Mouse (Mus musculus): ENCODE measurements around the gene Gm20388. TPM values are rescaled to one million over a fixed set of nuclear protein-coding genes. Genes with fewer than 3 reads are reported as not detected.
A peak's percentile ranks its signal among the peaks of the same experiment; 100 is the strongest.

Gm20388 gene
- polyA plus RNA-seq, 1 experiment, result 23.9 TPM

DNA sequence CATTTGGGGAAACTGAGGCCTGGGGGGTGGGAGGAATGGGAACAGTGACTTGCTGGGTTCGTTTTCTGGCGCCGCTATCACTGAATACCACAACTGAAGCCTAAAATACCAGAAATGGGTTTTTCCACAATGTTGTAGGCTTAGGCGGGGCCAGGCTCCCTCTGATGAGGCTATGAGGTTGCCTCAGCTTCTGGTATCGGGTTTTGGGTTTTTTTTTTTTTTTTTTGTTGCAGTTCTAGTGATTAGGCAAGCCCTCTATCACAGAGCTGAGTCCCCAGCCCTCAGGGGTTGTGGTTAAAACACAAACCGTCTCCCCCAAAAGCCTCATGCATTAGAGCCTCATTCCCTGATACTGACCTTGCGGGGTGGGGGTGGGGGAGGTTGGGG lies 467.2 kb downstream of the Gm20388 start:
- no peak overlapping the region for H3K27ac ChIP-seq (ENCODE audit: insufficient read depth, low read length)
- TF ChIP-seq CTCF (IDR thresholded peaks at IDR 0.05; ENCODE audit: extremely low read depth, insufficient read depth, low read length), result no peak
- no peak for TF ChIP-seq POLR2A (IDR thresholded peaks at IDR 0.05; ENCODE audit: extremely low read depth, insufficient read depth, low read length)
- H3K4me1 ChIP-seq (ENCODE audit: control insufficient read depth, insufficient read depth, low read length), result peaks cover 5% of the 10 kb centered on the region
- no peak overlapping the region for H3K4me3 ChIP-seq (ENCODE audit: insufficient read depth, low read length)

- TF ChIP-seq POLR2A (IDR thresholded peaks at IDR 0.05; ENCODE audit: extremely low read depth, insufficient read depth, low read length), result no peak
- TF ChIP-seq CTCF (IDR thresholded peaks at IDR 0.05; ENCODE audit: extremely low read depth, insufficient read depth, low read length), result no peak
- Histone ChIP-seq H3K4me1 (ENCODE audit: control insufficient read depth, insufficient read depth, low read length) (peaks cover 5% of the 10 kb centered on the region), H3K27ac (ENCODE audit: insufficient read depth, low read length) (no peak overlapping the region), H3K4me3 (ENCODE audit: insufficient read depth, low read length) (no peak overlapping the region)
Observed at GRCm38 (mm10) chr8:120378306-120378705, 467.7 kb downstream of the Gm20388 start.

- no peak overlapping the region for H3K27ac ChIP-seq (ENCODE audit: insufficient read depth, low read length)
- no peak overlapping the region for H3K4me3 ChIP-seq (ENCODE audit: insufficient read depth, low read length)
- peaks cover 7% of the 10 kb centered on the region for H3K4me1 ChIP-seq (ENCODE audit: control insufficient read depth, insufficient read depth, low read length)
- TF ChIP-seq POLR2A (IDR thresholded peaks at IDR 0.05; ENCODE audit: extremely low read depth, insufficient read depth, low read length) (no peak), CTCF (IDR thresholded peaks at IDR 0.05; ENCODE audit: extremely low read depth, insufficient read depth, low read length) (no peak)
Observed at GRCm38 (mm10) chr8:120379015-120379414, 468.4 kb downstream of the Gm20388 start.

DNA sequence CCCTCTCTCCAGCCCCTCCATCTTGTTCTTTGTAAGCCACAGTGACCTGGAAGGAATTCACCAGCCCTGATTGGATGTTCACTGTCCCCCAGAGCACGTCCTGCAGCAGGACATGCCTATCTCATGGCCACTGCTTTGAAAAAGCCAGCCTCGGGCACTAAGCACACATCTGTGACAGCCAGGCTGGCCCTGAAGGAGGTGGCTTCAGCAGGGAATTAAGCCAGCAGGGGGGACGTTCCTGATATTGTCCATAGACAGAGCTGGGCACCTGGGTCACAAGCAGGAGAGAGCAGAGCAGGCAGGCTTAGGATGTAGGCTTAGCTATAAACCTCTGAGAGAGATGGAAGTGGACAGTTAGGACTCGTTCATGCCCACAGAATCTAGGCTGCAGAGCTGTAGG lies 471.2 kb downstream of the Gm20388 start:
- peaks cover 7% of the 10 kb centered on the region for H3K4me1 ChIP-seq (ENCODE audit: control insufficient read depth, insufficient read depth, low read length)
- peak overlapping the region; percentile 38; the same call in 1 of the 2 replicates for H3K27ac ChIP-seq (ENCODE audit: insufficient read depth, low read length)
- TF ChIP-seq CTCF (IDR thresholded peaks at IDR 0.05; ENCODE audit: extremely low read depth, insufficient read depth, low read length), result no peak
- no peak for TF ChIP-seq POLR2A (IDR thresholded peaks at IDR 0.05; ENCODE audit: extremely low read depth, insufficient read depth, low read length)
- no peak overlapping the region for H3K4me3 ChIP-seq (ENCODE audit: insufficient read depth, low read length)

- H3K4me3 ChIP-seq (ENCODE audit: insufficient read depth, low read length), result no peak overlapping the region
- no peak for TF ChIP-seq CTCF (IDR thresholded peaks at IDR 0.05; ENCODE audit: extremely low read depth, insufficient read depth, low read length)
- no peak for TF ChIP-seq POLR2A (IDR thresholded peaks at IDR 0.05; ENCODE audit: extremely low read depth, insufficient read depth, low read length)
- peak overlapping the region; percentile 47 for H3K27ac ChIP-seq (ENCODE audit: insufficient read depth, low read length)
- H3K4me1 ChIP-seq (ENCODE audit: control insufficient read depth, insufficient read depth, low read length), result peaks cover 7% of the 10 kb centered on the region
Observed at GRCm38 (mm10) chr8:120382436-120383203, 472.0 kb downstream of the Gm20388 start.

GRCm38 (mm10) chr8:120383204-120383560 lies 472.5 kb downstream of the Gm20388 start:
- Histone ChIP-seq H3K27ac (ENCODE audit: insufficient read depth, low read length) (peak overlapping the region; percentile 47), H3K4me1 (ENCODE audit: control insufficient read depth, insufficient read depth, low read length) (peaks cover 7% of the 10 kb centered on the region), H3K4me3 (ENCODE audit: insufficient read depth, low read length) (no peak overlapping the region)
- TF ChIP-seq POLR2A (IDR thresholded peaks at IDR 0.05; ENCODE audit: extremely low read depth, insufficient read depth, low read length), result no peak
- no peak for TF ChIP-seq CTCF (IDR thresholded peaks at IDR 0.05; ENCODE audit: extremely low read depth, insufficient read depth, low read length)

DNA sequence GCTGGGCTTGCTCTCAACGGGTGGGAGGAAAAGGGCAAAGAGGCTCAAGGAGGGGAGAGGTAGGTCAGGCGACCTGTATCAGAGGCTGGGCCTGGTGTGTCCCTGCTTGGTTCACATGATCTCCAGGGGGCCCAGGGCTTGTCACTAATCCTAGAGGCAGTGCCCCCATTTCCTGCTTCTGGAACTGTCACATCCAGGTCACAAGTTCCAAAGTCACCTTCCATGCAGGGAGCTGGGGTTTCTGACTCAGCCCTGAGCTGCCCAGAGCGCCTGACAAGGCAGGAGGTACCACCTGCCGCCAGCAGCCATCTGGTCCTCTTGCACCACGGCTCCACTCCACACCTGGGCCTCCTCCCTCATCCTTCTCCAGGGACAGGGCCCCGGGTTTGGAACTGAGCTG lies 473.1 kb downstream of the Gm20388 start:
- Histone ChIP-seq H3K4me1 (ENCODE audit: control insufficient read depth, insufficient read depth, low read length) (peaks cover 7% of the 10 kb centered on the region), H3K27ac (ENCODE audit: insufficient read depth, low read length) (peak overlapping the region; percentile 47), H3K4me3 (ENCODE audit: insufficient read depth, low read length) (no peak overlapping the region)
- TF ChIP-seq CTCF (IDR thresholded peaks at IDR 0.05; ENCODE audit: extremely low read depth, insufficient read depth, low read length) (no peak), POLR2A (IDR thresholded peaks at IDR 0.05; ENCODE audit: extremely low read depth, insufficient read depth, low read length) (no peak)

DNA sequence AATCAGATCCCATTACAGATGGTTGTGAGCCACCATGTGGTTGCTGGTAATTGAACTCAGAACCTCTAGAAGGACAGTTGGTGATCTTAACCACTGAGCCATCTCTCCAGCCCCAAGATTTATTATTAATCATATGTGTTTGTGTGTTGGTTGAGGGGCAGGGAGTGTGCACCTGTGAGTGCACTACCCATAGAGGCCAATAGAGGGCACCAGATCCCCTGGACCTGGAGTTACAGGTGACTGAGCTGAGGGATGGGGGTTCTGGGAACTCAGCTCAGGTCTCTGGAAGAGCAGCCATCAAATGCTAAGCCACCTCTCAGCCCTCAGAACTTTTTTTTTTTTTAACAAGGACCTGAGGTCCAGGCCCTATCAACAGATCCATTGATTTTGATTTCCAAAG lies 474.1 kb downstream of the Gm20388 start:
- H3K27ac ChIP-seq (ENCODE audit: insufficient read depth, low read length), result no peak overlapping the region

DNA sequence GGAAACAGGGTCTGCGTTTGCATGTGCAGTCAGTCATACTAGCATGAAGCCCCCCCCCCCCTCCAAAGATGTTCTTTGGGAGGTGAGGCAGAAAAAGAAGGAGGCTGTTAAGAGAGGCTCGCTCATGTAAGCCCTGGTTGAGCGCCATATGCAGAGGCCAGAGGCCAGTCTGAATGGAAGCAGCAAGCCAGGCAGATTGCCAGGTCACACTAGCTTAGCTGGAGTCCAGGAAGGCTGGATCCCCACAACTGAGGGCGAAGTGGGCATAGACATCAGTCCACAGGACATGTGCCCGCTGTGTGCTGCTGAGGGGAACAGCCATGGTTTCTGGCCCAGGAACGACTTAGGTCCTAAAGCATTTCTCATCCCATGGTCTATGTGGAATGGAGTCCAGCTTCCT lies 477.6 kb downstream of the Gm20388 start:
- Histone ChIP-seq H3K27ac (ENCODE audit: insufficient read depth, low read length) (no peak overlapping the region), H3K4me1 (ENCODE audit: control insufficient read depth, insufficient read depth, low read length) (peaks cover 1% of the 10 kb centered on the region), H3K4me3 (ENCODE audit: insufficient read depth, low read length) (no peak overlapping the region)
- no peak for TF ChIP-seq POLR2A (IDR thresholded peaks at IDR 0.05; ENCODE audit: extremely low read depth, insufficient read depth, low read length)
- no peak for TF ChIP-seq CTCF (IDR thresholded peaks at IDR 0.05; ENCODE audit: extremely low read depth, insufficient read depth, low read length)

More for the DNA sequence above, 474.1 kb downstream of the Gm20388 start:
- no peak overlapping the region for H3K4me3 ChIP-seq (ENCODE audit: insufficient read depth, low read length)
- TF ChIP-seq CTCF (IDR thresholded peaks at IDR 0.05; ENCODE audit: extremely low read depth, insufficient read depth, low read length) (0 out of 2 replicates have a peak, but pooled peaks have one; percentile 7), POLR2A (IDR thresholded peaks at IDR 0.05; ENCODE audit: extremely low read depth, insufficient read depth, low read length) (no peak)
- peaks cover 7% of the 10 kb centered on the region for H3K4me1 ChIP-seq (ENCODE audit: control insufficient read depth, insufficient read depth, low read length)

DNA sequence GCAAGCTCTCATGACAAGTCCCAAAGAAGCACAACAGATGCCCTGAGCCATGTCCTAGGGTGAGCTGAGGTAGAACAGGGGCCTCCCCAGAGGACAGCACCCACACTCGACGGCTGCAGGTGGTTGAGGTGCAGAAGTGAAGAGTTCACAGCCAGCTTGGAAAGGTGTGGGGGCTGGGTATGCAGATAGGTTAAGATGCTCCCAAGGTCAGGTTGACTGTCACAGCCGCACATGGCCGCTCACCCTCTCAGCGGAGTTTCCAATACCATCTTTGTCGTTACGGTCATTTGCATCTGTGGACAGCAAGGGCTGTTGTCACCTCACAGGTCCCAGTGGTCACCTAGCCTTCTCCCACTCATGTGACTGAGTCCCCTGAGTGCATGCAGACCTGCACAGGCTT lies 480.0 kb downstream of the Gm20388 start:
- no peak for TF ChIP-seq CTCF (IDR thresholded peaks at IDR 0.05; ENCODE audit: extremely low read depth, insufficient read depth, low read length)
- no peak for TF ChIP-seq POLR2A (IDR thresholded peaks at IDR 0.05; ENCODE audit: extremely low read depth, insufficient read depth, low read length)
- no peak overlapping the region for H3K4me3 ChIP-seq (ENCODE audit: insufficient read depth, low read length)
- H3K4me1 ChIP-seq (ENCODE audit: control insufficient read depth, insufficient read depth, low read length), result peaks cover 2% of the 10 kb centered on the region
- no peak overlapping the region for H3K27ac ChIP-seq (ENCODE audit: insufficient read depth, low read length)

Data from cortical plate, adult 2 months (tissue).